In genomic region chr10:122991053-122991452, GRCm38 (mm10) we compare ENCODE assay signal across 9 mouse cellular contexts.
DNase-seq lines count a peak whose midpoint lies in the region; ATAC-seq and TF ChIP-seq lines count a peak whose summit lies in the region.
"Had no signal": no experiment of that assay in that cellular context is flagged by ENCODE, and none has a peak within 500 bp of the region (broad histone marks: within the 10 kb centered on the region; RNA-seq: fewer than 3 reads in every experiment).

No protein-coding gene starts in this region.

- intact Hi-C loops in left cerebral cortex, postnatal 10 days (cut with DNase I): no loop called here

- 83% methylated on average over 9 of the region's 9 CpGs for WGBS in hindbrain, embryonic 15.5 days
- WGBS in hindbrain, embryonic 11.5 days: 98% methylated on average over 9 of the region's 9 CpGs

- H3K9ac ChIP-seq in hindbrain, embryonic 15.5 days: no peak overlapping the region
- H3K9ac ChIP-seq in hindbrain, embryonic 11.5 days (ENCODE audit: low read depth, low read length): no peak overlapping the region

- no peak for ATAC-seq in hindbrain, embryonic 15.5 days (ENCODE audit: low FRiP score, low read depth)
- no peak for ATAC-seq in hindbrain, embryonic 11.5 days (ENCODE audit: low FRiP score)
- no peak for ATAC-seq in megakaryocyte progenitor cell, adult 5-6 weeks (replicated peaks; ENCODE audit: poor library complexity)
- ATAC-seq: hindbrain, embryonic 16.5 days had no signal

- peaks cover 29% of the 10 kb centered on the region for H3K36me3 ChIP-seq in hindbrain, embryonic 15.5 days
- H3K36me3 ChIP-seq in hindbrain, embryonic 11.5 days (ENCODE audit: control insufficient read depth, insufficient read depth, low read length): peaks cover 6% of the 10 kb centered on the region; the same call in 1 of the 2 replicates

- no peak for TF ChIP-seq CTCF in bone marrow macrophage, adult 2 months (IDR thresholded peaks at IDR 0.05; ENCODE audit: low read depth, low read length)

- no peak for DNase-seq in hindbrain, embryonic 11.5 days (ENCODE audit: low spot score)
- peak; percentile 58 for DNase-seq in heart, adult 8-10 months (ENCODE audit: low spot score)
- DNase-seq in left cerebral cortex, postnatal 10 days (ENCODE audit: extremely low spot score in 1 of 2, low spot score in 2 of 2): peak; percentile 39 to 65
- no peak for DNase-seq in urinary bladder, postnatal 10 days (ENCODE audit: low spot score)
- no peak for DNase-seq in testis, postnatal 14 days (ENCODE audit: low spot score)

- H3K9me3 ChIP-seq in hindbrain, embryonic 15.5 days: no peaks in the 10 kb centered on the region
- H3K9me3 ChIP-seq in hindbrain, embryonic 11.5 days (ENCODE audit: control insufficient read depth, low read length): no peaks in the 10 kb centered on the region

- peak overlapping the region; percentile 42; the same call in 1 of the 2 replicates for H3K27ac ChIP-seq in hindbrain, embryonic 15.5 days (replicated peaks)
- H3K27ac ChIP-seq in hindbrain, embryonic 11.5 days (ENCODE audit: low read depth, low read length): no peak overlapping the region
- peak overlapping the region; percentile 75 for H3K27ac ChIP-seq in bone marrow macrophage, adult 2 months (ENCODE audit: insufficient read depth, low read depth, low read length)

- H3K27me3 ChIP-seq in hindbrain, embryonic 15.5 days: no peaks in the 10 kb centered on the region
- no peaks in the 10 kb centered on the region for H3K27me3 ChIP-seq in hindbrain, embryonic 11.5 days (ENCODE audit: control insufficient read depth, insufficient read depth, low read length)

- no peak overlapping the region for H3K4me2 ChIP-seq in hindbrain, embryonic 15.5 days
- H3K4me2 ChIP-seq in hindbrain, embryonic 11.5 days (replicated peaks; ENCODE audit: low read depth, low read length): no peak overlapping the region

- TF ChIP-seq POLR2A in bone marrow macrophage, adult 2 months (IDR thresholded peaks at IDR 0.05; ENCODE audit: borderline replicate concordance, low read depth, low read length): no peak

- H3K4me3 ChIP-seq in hindbrain, embryonic 15.5 days: no peak overlapping the region
- no peak overlapping the region for H3K4me3 ChIP-seq in hindbrain, embryonic 11.5 days (ENCODE audit: low read depth, low read length)
- 0 out of 2 replicates have a peak overlapping the region, but pooled peaks have one; percentile 10 for H3K4me3 ChIP-seq in bone marrow macrophage, adult 2 months (ENCODE audit: insufficient read depth, low read length)

- peaks cover 15% of the 10 kb centered on the region for H3K4me1 ChIP-seq in hindbrain, embryonic 15.5 days (replicated peaks)
- no peaks in the 10 kb centered on the region for H3K4me1 ChIP-seq in hindbrain, embryonic 11.5 days (replicated peaks; ENCODE audit: control insufficient read depth, insufficient read depth, low read length)
- peaks cover 41% of the 10 kb centered on the region for H3K4me1 ChIP-seq in bone marrow macrophage, adult 2 months (ENCODE audit: control insufficient read depth, insufficient read depth, low read length)

Comparison
In these comparisons a context has a peak if more than half of its experiments do, and no peak if none do; other contexts are left out.
1. DNase-seq: peak in heart, adult 8-10 months (single experiment) and left cerebral cortex, postnatal 10 days (2 of 2); none in hindbrain, embryonic 11.5 days (single experiment), urinary bladder, postnatal 10 days (single experiment) and testis, postnatal 14 days (single experiment).